Mouse (Mus musculus) intestine, embryonic 16.5 days (tissue): ENCODE measurements around the gene Elmo1. TPM values are rescaled to one million over a fixed set of nuclear protein-coding genes. Genes with fewer than 3 reads are reported as not detected.

Experiments used
- ATAC-seq: fragments of 200-750 bp; cut with Nextera tagmentation; 2 replicates; pipeline ENCODE4 v1.8.0; 2017; ENCODE audit warnings: moderate TSS enrichment, moderate library complexity
- H3K27ac ChIP-seq: fragments of 300-500 bp; sonication (generic); 2 replicates; pipeline ENCODE4 v1.5.1; 2014; ENCODE audit warnings: mild to moderate bottlenecking, low read length
- H3K27me3 ChIP-seq: fragments of 300-500 bp; sonication (generic); replicated peaks from 2 replicates; pipeline ENCODE4 v1.6.1; 2014; ENCODE audit warnings: low read length, control low read depth, mixed read lengths; ENCODE audit not compliant: control insufficient read depth, insufficient read depth
- H3K36me3 ChIP-seq: fragments of 300-500 bp; sonication (generic); 2 replicates; pipeline ENCODE4 v1.6.1; 2014; ENCODE audit warnings: low read length, control low read depth; ENCODE audit not compliant: control insufficient read depth, insufficient read depth
- H3K4me1 ChIP-seq: fragments of 300-500 bp; sonication (generic); 2 replicates; pipeline ENCODE4 v1.6.1; 2014; ENCODE audit warnings: low read length, control low read depth, mixed read lengths; ENCODE audit not compliant: control insufficient read depth, insufficient read depth
- H3K4me2 ChIP-seq: fragments of 300-500 bp; sonication (generic); 2 replicates; pipeline ENCODE4 v1.6.1; 2014; ENCODE audit warnings: low read depth, low read length, control low read depth
- H3K4me3 ChIP-seq: fragments of 300-500 bp; sonication (generic); 2 replicates; pipeline ENCODE4 v1.5.1; 2014; ENCODE audit warnings: mild to moderate bottlenecking, low read length
- H3K9ac ChIP-seq: fragments of 300-500 bp; sonication (generic); 2 replicates; pipeline ENCODE4 v1.6.1; 2014; ENCODE audit warnings: low read depth, low read length
- H3K9me3 ChIP-seq: fragments of 300-500 bp; sonication (generic); 2 replicates; pipeline ENCODE4 v1.6.1; 2016; ENCODE audit warnings: low read length, control low read depth; ENCODE audit not compliant: control insufficient read depth
- WGBS: fragments of 180-500 bp; shearing (Covaris S2); extraction: QIAGEN DNeasy Blood & Tissue Kit; methylation state at CpG from one replicate; pipeline ENCODE4 v1.1.7; 2014; 5-methylcytosine and 5-hydroxymethylcytosine counted together
- polyA plus RNA-seq: library from polyadenylated mRNA; unstranded; fragments of >200 nt; fragmentation: Nextera tagmentation; extraction: Ambion mirVana; gene quantifications from 2 replicates; pipeline ENCODE4 v1.2.1, GENCODE M21; 2015

The Elmo1 gene
- polyA plus RNA-seq, 1 experiment from 2014 or later = 14.4 TPM

- no peaks in the 10 kb centered on the region for H3K36me3 ChIP-seq
- WGBS = 71% methylated on average over 5 of the region's 5 CpGs
- no peak overlapping the region for H3K4me2 ChIP-seq
- H3K9me3 ChIP-seq = no peaks in the 10 kb centered on the region
- H3K4me1 ChIP-seq = no peaks in the 10 kb centered on the region; the same call in 1 of the 2 replicates
- no peak for ATAC-seq
- no peak overlapping the region for H3K27ac ChIP-seq
- no peak overlapping the region for H3K9ac ChIP-seq
- H3K27me3 ChIP-seq = no peaks in the 10 kb centered on the region
- no peak overlapping the region for H3K4me3 ChIP-seq
These were observed 116.7 kb downstream of the Elmo1 start for GRCm38 (mm10) chr13:20207126-20207525.

- Histone ChIP-seq H3K27me3 (no peaks in the 10 kb centered on the region), H3K4me2 (no peak overlapping the region), H3K36me3 (no peaks in the 10 kb centered on the region), H3K9ac (no peak overlapping the region), H3K9me3 (no peaks in the 10 kb centered on the region), H3K27ac (peak overlapping the region; percentile 9; the same call in 1 of the 2 replicates), H3K4me1 (no peaks in the 10 kb centered on the region; the same call in 1 of the 2 replicates), H3K4me3 (no peak overlapping the region)
- ATAC-seq = peak; percentile 78; the same call in 1 of the 2 replicates
- 55% methylated on average over 7 of the region's 7 CpGs for WGBS
These were observed 117.7 kb downstream of the Elmo1 start for GRCm38 (mm10) chr13:20207950-20208642.

- 95% methylated on average over 5 of the region's 5 CpGs for WGBS
- H3K27me3 ChIP-seq = no peaks in the 10 kb centered on the region
- ATAC-seq = no peak
- H3K4me2 ChIP-seq = no peak overlapping the region
- no peaks in the 10 kb centered on the region for H3K9me3 ChIP-seq
- no peak overlapping the region for H3K9ac ChIP-seq
- H3K36me3 ChIP-seq = no peaks in the 10 kb centered on the region
- H3K27ac ChIP-seq = no peak overlapping the region
- H3K4me3 ChIP-seq = no peak overlapping the region
- peaks cover 5% of the 10 kb centered on the region for H3K4me1 ChIP-seq
These were observed 118.5 kb downstream of the Elmo1 start for GRCm38 (mm10) chr13:20208867-20209266.

- H3K27me3 ChIP-seq = no peaks in the 10 kb centered on the region
- H3K4me1 ChIP-seq = peaks cover 5% of the 10 kb centered on the region
- WGBS = 53% methylated on average over 5 of the region's 5 CpGs
- no peak overlapping the region for H3K27ac ChIP-seq
- H3K4me3 ChIP-seq = no peak overlapping the region
- ATAC-seq = no peak
- H3K4me2 ChIP-seq = no peak overlapping the region
- H3K9ac ChIP-seq = no peak overlapping the region
- peaks cover 4% of the 10 kb centered on the region; the same call in 1 of the 2 replicates for H3K9me3 ChIP-seq
- no peaks in the 10 kb centered on the region for H3K36me3 ChIP-seq
These were observed 121.4 kb downstream of the Elmo1 start for GRCm38 (mm10) chr13:20211780-20212179.

GRCm38 (mm10) chr13:20212665-20213064 is 122.3 kb downstream of the Elmo1 start:
- no peak overlapping the region for H3K27ac ChIP-seq
- H3K9ac ChIP-seq = no peak overlapping the region
- no peaks in the 10 kb centered on the region for H3K36me3 ChIP-seq
- ATAC-seq = no peak
- peaks cover 4% of the 10 kb centered on the region; the same call in 1 of the 2 replicates for H3K9me3 ChIP-seq
- H3K4me3 ChIP-seq = no peak overlapping the region
- peaks cover 5% of the 10 kb centered on the region for H3K4me1 ChIP-seq
- no peak overlapping the region for H3K4me2 ChIP-seq
- no peaks in the 10 kb centered on the region for H3K27me3 ChIP-seq
- 87% methylated on average over 6 of the region's 6 CpGs for WGBS

GRCm38 (mm10) chr13:20213861-20214260 is 123.5 kb downstream of the Elmo1 start:
- Histone ChIP-seq H3K27me3 (no peaks in the 10 kb centered on the region), H3K4me2 (no peak overlapping the region), H3K4me3 (no peak overlapping the region), H3K36me3 (no peaks in the 10 kb centered on the region), H3K27ac (0 out of 2 replicates have a peak overlapping the region, but pooled peaks have one; percentile 5), H3K9me3 (peaks cover 4% of the 10 kb centered on the region; the same call in 1 of the 2 replicates), H3K4me1 (peaks cover 5% of the 10 kb centered on the region), H3K9ac (no peak overlapping the region)
- 68% methylated on average over 5 of the region's 5 CpGs for WGBS
- peak; percentile 69 for ATAC-seq

- Histone ChIP-seq H3K4me2 (no peak overlapping the region), H3K4me1 (peaks cover 5% of the 10 kb centered on the region), H3K9ac (no peak overlapping the region), H3K27me3 (no peaks in the 10 kb centered on the region), H3K9me3 (peaks cover 4% of the 10 kb centered on the region; the same call in 1 of the 2 replicates), H3K4me3 (no peak overlapping the region), H3K27ac (peak overlapping the region; percentile 49), H3K36me3 (no peaks in the 10 kb centered on the region)
- 0 out of 2 replicates have a peak, but pooled peaks have one; percentile 43 for ATAC-seq
- 45% methylated on average over 4 of the region's 4 CpGs for WGBS
These were observed 127.2 kb downstream of the Elmo1 start for GRCm38 (mm10) chr13:20217453-20218090.

GRCm38 (mm10) chr13:20218126-20218525 is 127.7 kb downstream of the Elmo1 start:
- Histone ChIP-seq H3K27me3 (no peaks in the 10 kb centered on the region), H3K4me1 (peaks cover 5% of the 10 kb centered on the region), H3K27ac (peak overlapping the region; percentile 49), H3K9ac (no peak overlapping the region), H3K36me3 (no peaks in the 10 kb centered on the region), H3K4me2 (no peak overlapping the region), H3K9me3 (peaks cover 4% of the 10 kb centered on the region; the same call in 1 of the 2 replicates), H3K4me3 (no peak overlapping the region)
- WGBS = 41% methylated on average over 4 of the region's 4 CpGs
- ATAC-seq = 0 out of 2 replicates have a peak, but pooled peaks have one; percentile 37

- H3K9ac ChIP-seq = no peak overlapping the region
- H3K27me3 ChIP-seq = no peaks in the 10 kb centered on the region
- no peak overlapping the region for H3K27ac ChIP-seq
- no peaks in the 10 kb centered on the region for H3K36me3 ChIP-seq
- peaks cover 4% of the 10 kb centered on the region; the same call in 1 of the 2 replicates for H3K9me3 ChIP-seq
- no peak overlapping the region for H3K4me2 ChIP-seq
- no peak for ATAC-seq
- H3K4me1 ChIP-seq = no peaks in the 10 kb centered on the region; the same call in 1 of the 2 replicates
- no peak overlapping the region for H3K4me3 ChIP-seq
These were observed 130.0 kb downstream of the Elmo1 start for GRCm38 (mm10) chr13:20220414-20220813.
